Comparison of ENCODE assay signal across 12 mouse cellular contexts in the genomic region with DNA sequence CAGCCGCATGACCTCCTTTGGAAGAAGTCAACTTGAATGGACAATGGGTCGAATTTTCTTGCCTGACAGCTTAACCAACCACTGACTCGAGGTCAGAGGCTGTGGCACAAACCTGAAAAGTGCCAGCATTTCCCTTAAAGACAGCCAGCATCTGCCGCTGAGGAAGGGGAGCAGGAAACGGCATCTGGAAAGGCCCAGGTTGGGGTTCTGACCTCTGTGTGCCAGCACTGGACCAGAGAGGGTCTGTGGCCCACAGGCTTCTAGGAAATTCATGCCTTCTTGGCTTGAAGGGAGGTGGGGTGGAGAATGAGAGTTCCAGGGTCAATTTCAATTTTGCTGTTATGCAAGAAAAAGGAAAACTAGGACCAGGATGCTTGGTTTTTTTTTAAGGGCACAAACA.
DNase-seq lines count a peak whose midpoint lies in the region; ATAC-seq lines count a peak whose summit lies in the region.
"Had no signal": no experiment of that assay in that cellular context is flagged by ENCODE, and none has a peak within 500 bp of the region (broad histone marks: within the 10 kb centered on the region; RNA-seq: fewer than 3 reads in every experiment).

No protein-coding gene starts in this region.

- no peak for DNase-seq in heart, postnatal 4 days
- peak; percentile 31 for DNase-seq in embryonic facial prominence, embryonic 10.5 days (ENCODE audit: low spot score)
- DNase-seq in midbrain, embryonic 14.5 days, result peak; percentile 22
- no peak for DNase-seq in cerebellum, adult 11 months
- no peak for DNase-seq in spleen, adult 12 weeks (ENCODE audit: low spot score)
- no peak for DNase-seq in adipocyte (ENCODE audit: low spot score)
- DNase-seq: layer of hippocampus, postnatal 36 days; liver, embryonic 13.5 days; thymus, adult 2 months had no signal

- 54% methylated on average over 5 of the region's 5 CpGs for WGBS in heart, embryonic 16.5 days
- 8% methylated on average over 5 of the region's 5 CpGs for WGBS in embryonic facial prominence, embryonic 10.5 days
- WGBS in hindbrain, embryonic 13.5 days, result 6% methylated on average over 5 of the region's 5 CpGs
- WGBS in midbrain, embryonic 14.5 days, result 15% methylated on average over 5 of the region's 5 CpGs

- H3K4me1 ChIP-seq in heart, embryonic 16.5 days (ENCODE audit: control insufficient read depth, insufficient read depth, low read length), result peaks cover 50% of the 10 kb centered on the region
- peaks cover 94% of the 10 kb centered on the region for H3K4me1 ChIP-seq in embryonic facial prominence, embryonic 10.5 days
- H3K4me1 ChIP-seq in hindbrain, embryonic 13.5 days (replicated peaks), result peaks cover 88% of the 10 kb centered on the region
- peaks cover 88% of the 10 kb centered on the region for H3K4me1 ChIP-seq in midbrain, embryonic 14.5 days (ENCODE audit: control insufficient read depth, insufficient read depth, low read length)

- H3K27me3 ChIP-seq in heart, embryonic 16.5 days (ENCODE audit: control insufficient read depth, insufficient read depth, low read length), result no peaks in the 10 kb centered on the region
- no peaks in the 10 kb centered on the region for H3K27me3 ChIP-seq in embryonic facial prominence, embryonic 10.5 days (replicated peaks; ENCODE audit: low read depth, poor library complexity, severe bottlenecking)
- no peaks in the 10 kb centered on the region for H3K27me3 ChIP-seq in hindbrain, embryonic 13.5 days
- H3K27me3 ChIP-seq in midbrain, embryonic 14.5 days (ENCODE audit: control insufficient read depth, insufficient read depth, low read length), result no peaks in the 10 kb centered on the region
- H3K27me3 ChIP-seq: embryonic facial prominence, embryonic 15.5 days; liver, embryonic 13.5 days had no signal

- no peak for ATAC-seq in heart, embryonic 16.5 days (replicated peaks; ENCODE audit: extremely low read depth, insufficient read depth, low FRiP score)
- ATAC-seq in hindbrain, embryonic 13.5 days (ENCODE audit: low FRiP score), result no peak
- no peak for ATAC-seq in midbrain, embryonic 14.5 days (ENCODE audit: low FRiP score, low TSS enrichment)

- H3K9ac ChIP-seq in heart, embryonic 16.5 days (ENCODE audit: low read length), result no peak overlapping the region
- 0 out of 2 replicates have a peak overlapping the region, but pooled peaks have one; percentile 26 for H3K9ac ChIP-seq in hindbrain, embryonic 13.5 days
- no peak overlapping the region for H3K9ac ChIP-seq in midbrain, embryonic 14.5 days (replicated peaks; ENCODE audit: low read length)
- H3K9ac ChIP-seq: embryonic facial prominence, embryonic 15.5 days; liver, embryonic 13.5 days had no signal

- no peaks in the 10 kb centered on the region for H3K9me3 ChIP-seq in heart, embryonic 16.5 days (replicated peaks; ENCODE audit: control insufficient read depth, low read length)
- no peaks in the 10 kb centered on the region for H3K9me3 ChIP-seq in embryonic facial prominence, embryonic 10.5 days
- no peaks in the 10 kb centered on the region for H3K9me3 ChIP-seq in hindbrain, embryonic 13.5 days
- no peaks in the 10 kb centered on the region for H3K9me3 ChIP-seq in midbrain, embryonic 14.5 days (ENCODE audit: control insufficient read depth, low read length)
- H3K9me3 ChIP-seq: embryonic facial prominence, embryonic 15.5 days; liver, embryonic 13.5 days had no signal

- peak overlapping the region; percentile 67 for H3K27ac ChIP-seq in heart, embryonic 16.5 days (ENCODE audit: low read length)
- H3K27ac ChIP-seq in embryonic facial prominence, embryonic 10.5 days (replicated peaks), result peak overlapping the region; percentile 86
- peak overlapping the region; percentile 88 for H3K27ac ChIP-seq in hindbrain, embryonic 13.5 days
- peak overlapping the region; percentile 77 for H3K27ac ChIP-seq in midbrain, embryonic 14.5 days (replicated peaks; ENCODE audit: low read depth, low read length)
- H3K27ac ChIP-seq: liver, embryonic 13.5 days had no signal

- no peaks in the 10 kb centered on the region for H3K36me3 ChIP-seq in heart, embryonic 16.5 days (ENCODE audit: control insufficient read depth, insufficient read depth)
- H3K36me3 ChIP-seq in embryonic facial prominence, embryonic 10.5 days (replicated peaks), result peaks cover 9% of the 10 kb centered on the region
- 0 out of 2 replicates have a peak, but pooled peaks cover 2% of the 10 kb centered on the region for H3K36me3 ChIP-seq in hindbrain, embryonic 13.5 days
- H3K36me3 ChIP-seq in midbrain, embryonic 14.5 days (ENCODE audit: control insufficient read depth, insufficient read depth, low read length), result no peaks in the 10 kb centered on the region
- H3K36me3 ChIP-seq: embryonic facial prominence, embryonic 15.5 days; liver, embryonic 13.5 days had no signal

- no peak overlapping the region for H3K4me2 ChIP-seq in heart, embryonic 16.5 days (ENCODE audit: low read depth, low read length)
- no peak overlapping the region for H3K4me2 ChIP-seq in hindbrain, embryonic 13.5 days
- H3K4me2 ChIP-seq in midbrain, embryonic 14.5 days (ENCODE audit: low read length), result no peak overlapping the region
- H3K4me2 ChIP-seq: liver, embryonic 13.5 days had no signal

- no peak overlapping the region for H3K4me3 ChIP-seq in heart, embryonic 16.5 days (ENCODE audit: low read length)
- 0 out of 2 replicates have a peak overlapping the region, but pooled peaks have one; percentile 30 for H3K4me3 ChIP-seq in embryonic facial prominence, embryonic 10.5 days
- H3K4me3 ChIP-seq in hindbrain, embryonic 13.5 days, result no peak overlapping the region
- H3K4me3 ChIP-seq in midbrain, embryonic 14.5 days (replicated peaks; ENCODE audit: low read depth, low read length), result no peak overlapping the region
- H3K4me3 ChIP-seq: embryonic facial prominence, embryonic 15.5 days; liver, embryonic 13.5 days had no signal

Comparison
In these comparisons a context has a peak if more than half of its experiments do, and no peak if none do; other contexts are left out.
1. DNase-seq: peak in embryonic facial prominence, embryonic 10.5 days (single experiment) and midbrain, embryonic 14.5 days (single experiment); none in heart, postnatal 4 days (single experiment), cerebellum, adult 11 months (single experiment), spleen, adult 12 weeks (single experiment) and adipocyte (single experiment).
2. Peak in every context shown above with its lines, with median percentiles within 50 percentile points of each other: H3K27ac ChIP-seq.